Mouse (Mus musculus): ENCODE measurements around the gene Syt14. TPM values are rescaled to one million over a fixed set of nuclear protein-coding genes. Genes with fewer than 3 reads are reported as not detected.
A peak's percentile ranks its signal among the peaks of the same experiment; 100 is the strongest.

Gene Syt14
- total and polyA plus RNA-seq, 3 experiments, result not detected

GRCm38 (mm10) chr1:192890716-192891115, 144.9 kb downstream of the Syt14 start (continued):
- TF ChIP-seq USF1 (IDR thresholded peaks at IDR 0.05; ENCODE audit: low read depth, low read length), result no peak

- no peak overlapping the region for H3K4me2 ChIP-seq (ENCODE audit: insufficient read depth, low read depth, poor library complexity, severe bottlenecking)
- no peak overlapping the region for H3K4me3 ChIP-seq (replicated peaks in 1 of 3; ENCODE audit: low read depth in 2 of 3, low read length in 2 of 3, poor library complexity in 1 of 3)
- H3K36me3 ChIP-seq (replicated peaks in 1 of 2; ENCODE audit: control insufficient read depth in 1 of 2, insufficient read depth in 1 of 2, low read length in 1 of 2), result no peaks in the 10 kb centered on the region
- no peak overlapping the region for H3K27ac ChIP-seq (ENCODE audit: insufficient read depth, low read depth)
- no peaks in the 10 kb centered on the region for H3K27me3 ChIP-seq (replicated peaks)
- no peak overlapping the region for H3K9ac ChIP-seq (ENCODE audit: insufficient read depth, low read depth)
- in situ Hi-C loops (cut with MboI; ENCODE audit: low pct_ligation_motif_present, low pct_unique_long_range_greater_than_20kb, low sequenced_read_pairs), result no loop called here
- no peaks in the 10 kb centered on the region for H3K4me1 ChIP-seq (ENCODE audit: control insufficient read depth in 1 of 2, insufficient read depth in 2 of 2)
- TF ChIP-seq PAX5 (IDR thresholded peaks at IDR 0.05; ENCODE audit: low read length) (no peak), MAZ (IDR thresholded peaks at IDR 0.05; ENCODE audit: low read depth, low read length) (no peak), USF2 (conservative IDR thresholded peaks at IDR 0.05; ENCODE audit: low read depth, low read length) (no peak), MAFK (IDR thresholded peaks at IDR 0.05; ENCODE audit: insufficient replicate concordance, low read length) (no peak), GABPA (IDR thresholded peaks at IDR 0.05; ENCODE audit: insufficient replicate concordance, low read depth, low read length) (no peak), CTCF (conservative IDR thresholded peaks at IDR 0.05 in 1 of 2, IDR thresholded peaks at IDR 0.05 in 1 of 2; ENCODE audit: low read depth in 2 of 2, low read length in 2 of 2) (peak in 1 of 2 experiments; percentile 28; a peak in 1 of 4 replicates), RAD21 (IDR thresholded peaks at IDR 0.05; ENCODE audit: low read depth, low read length) (no peak; the same call in none of the 2 replicates), ZC3H11A (IDR thresholded peaks at IDR 0.05; ENCODE audit: low read depth, low read length) (no peak), HCFC1 (IDR thresholded peaks at IDR 0.05; ENCODE audit: low read depth, low read length) (no peak)
- dilution Hi-C loops (cut with MboI; ENCODE audit: extremely low pct_ligation_motif_present, extremely low pct_unique_long_range_greater_than_20kb, low sequenced_read_pairs), result no loop called here
- no peaks in the 10 kb centered on the region for H3K9me3 ChIP-seq (replicated peaks; ENCODE audit: low read length)
- H3K79me2 ChIP-seq (replicated peaks; ENCODE audit: control insufficient read depth, extremely low read depth, insufficient read depth, poor library complexity, severe bottlenecking), result no peaks in the 10 kb centered on the region
- no peak for DNase-seq (ENCODE audit: extremely low read depth)
Observed at GRCm38 (mm10) chr1:192882617-192883295, 152.8 kb downstream of the Syt14 start.

- no peak overlapping the region for H3K9ac ChIP-seq (ENCODE audit: insufficient read depth, low read depth)
- TF ChIP-seq CTCF (conservative IDR thresholded peaks at IDR 0.05 in 1 of 2, IDR thresholded peaks at IDR 0.05 in 1 of 2; ENCODE audit: low read depth in 2 of 2, low read length in 2 of 2) (peak in 1 of 2 experiments; percentile 39; a peak in 2 of 4 replicates), TCF12 (IDR thresholded peaks at IDR 0.05; ENCODE audit: low read depth, low read length) (no peak)
- H3K27ac ChIP-seq (ENCODE audit: insufficient read depth, low read depth), result no peak overlapping the region
- in situ Hi-C loops (cut with MboI; ENCODE audit: low pct_ligation_motif_present, low pct_unique_long_range_greater_than_20kb, low sequenced_read_pairs) (no loop called here), dilution Hi-C loops (cut with MboI; ENCODE audit: extremely low pct_ligation_motif_present, extremely low pct_unique_long_range_greater_than_20kb, low sequenced_read_pairs) (no loop called here)
- no peak for DNase-seq (ENCODE audit: extremely low read depth)
- H3K27me3 ChIP-seq (replicated peaks), result no peaks in the 10 kb centered on the region
- H3K79me2 ChIP-seq (replicated peaks; ENCODE audit: control insufficient read depth, extremely low read depth, insufficient read depth, poor library complexity, severe bottlenecking), result no peaks in the 10 kb centered on the region
- H3K4me1 ChIP-seq (ENCODE audit: control insufficient read depth in 1 of 2, insufficient read depth in 2 of 2), result no peaks in the 10 kb centered on the region
- no peak overlapping the region for H3K4me3 ChIP-seq (replicated peaks in 1 of 3; ENCODE audit: low read depth in 2 of 3, low read length in 2 of 3, poor library complexity in 1 of 3)
- no peaks in the 10 kb centered on the region for H3K36me3 ChIP-seq (replicated peaks in 1 of 2; ENCODE audit: control insufficient read depth in 1 of 2, insufficient read depth in 1 of 2, low read length in 1 of 2)
- no peak overlapping the region for H3K4me2 ChIP-seq (ENCODE audit: insufficient read depth, low read depth, poor library complexity, severe bottlenecking)
- no peaks in the 10 kb centered on the region for H3K9me3 ChIP-seq (replicated peaks; ENCODE audit: low read length)
Observed at GRCm38 (mm10) chr1:192880130-192880529, 155.4 kb downstream of the Syt14 start.
